Mouse (Mus musculus) bone marrow macrophage, adult 2 months (primary cell): ENCODE results near the gene Supt6. TPM values are rescaled to one million over a fixed set of nuclear protein-coding genes. Genes with fewer than 3 reads are reported as not detected.
A peak's percentile ranks its signal among the peaks of the same experiment; 100 is the strongest.

Experiments used
- H3K27ac ChIP-seq: 2 replicates; pipeline ENCODE4 v1.5.1; 2012; ENCODE audit warnings: low read depth, low read length; ENCODE audit not compliant: insufficient read depth
- H3K4me1 ChIP-seq: 2 replicates; pipeline ENCODE4 v1.6.1; 2012; ENCODE audit warnings: low read length; ENCODE audit not compliant: control insufficient read depth, insufficient read depth
- H3K4me3 ChIP-seq: 2 replicates; pipeline ENCODE4 v1.5.1; 2012; ENCODE audit warnings: mild to moderate bottlenecking, low read length, moderate library complexity; ENCODE audit not compliant: insufficient read depth
- CTCF ChIP-seq: IDR thresholded peaks from 2 replicates; pipeline ENCODE4 v1.5.1; 2012; ENCODE audit warnings: low read depth, mild to moderate bottlenecking, low read length, moderate library complexity
- POLR2A ChIP-seq: IDR thresholded peaks from 2 replicates; pipeline ENCODE4 v1.6.1; 2012; ENCODE audit warnings: mild to moderate bottlenecking, low read depth, low read length, borderline replicate concordance
- polyA plus RNA-seq: library from polyadenylated mRNA; stranded (reverse); fragments of >200 nt; gene quantifications from 2 replicates; pipeline ENCODE4 v1.2.4, GENCODE M21; 2012; ENCODE audit not compliant: missing spikeins, insufficient read depth, insufficient read length

Gene Supt6
- polyA plus RNA-seq, 1 experiment = 39.1 TPM

DNA sequence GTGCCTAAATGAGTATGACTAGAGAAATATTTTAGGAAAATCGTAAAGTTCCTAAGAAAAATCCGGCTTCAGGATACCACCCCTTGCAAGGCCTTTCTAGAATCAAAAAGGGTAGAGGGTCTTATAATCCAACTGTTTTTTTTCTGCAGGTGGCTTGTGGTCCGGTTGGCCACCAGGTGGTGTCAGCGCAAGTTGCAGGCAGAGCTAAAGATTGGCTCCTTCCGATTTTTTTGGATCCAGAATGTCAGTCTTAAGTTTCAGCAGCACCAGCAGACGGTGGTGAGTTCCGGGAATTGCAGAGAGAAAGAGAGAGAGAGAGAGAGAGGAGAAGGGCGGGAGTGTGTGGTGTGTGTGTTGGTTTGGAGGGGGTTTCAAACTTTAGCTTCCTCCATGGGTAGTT lies 16.8 kb upstream of the Supt6 start:
- peak overlapping the region; percentile 100 for H3K4me3 ChIP-seq
- H3K4me1 ChIP-seq = peaks cover 40% of the 10 kb centered on the region
- peak overlapping the region; percentile 100 for H3K27ac ChIP-seq
- TF ChIP-seq CTCF (peak; percentile 86), POLR2A (no peak)

DNA sequence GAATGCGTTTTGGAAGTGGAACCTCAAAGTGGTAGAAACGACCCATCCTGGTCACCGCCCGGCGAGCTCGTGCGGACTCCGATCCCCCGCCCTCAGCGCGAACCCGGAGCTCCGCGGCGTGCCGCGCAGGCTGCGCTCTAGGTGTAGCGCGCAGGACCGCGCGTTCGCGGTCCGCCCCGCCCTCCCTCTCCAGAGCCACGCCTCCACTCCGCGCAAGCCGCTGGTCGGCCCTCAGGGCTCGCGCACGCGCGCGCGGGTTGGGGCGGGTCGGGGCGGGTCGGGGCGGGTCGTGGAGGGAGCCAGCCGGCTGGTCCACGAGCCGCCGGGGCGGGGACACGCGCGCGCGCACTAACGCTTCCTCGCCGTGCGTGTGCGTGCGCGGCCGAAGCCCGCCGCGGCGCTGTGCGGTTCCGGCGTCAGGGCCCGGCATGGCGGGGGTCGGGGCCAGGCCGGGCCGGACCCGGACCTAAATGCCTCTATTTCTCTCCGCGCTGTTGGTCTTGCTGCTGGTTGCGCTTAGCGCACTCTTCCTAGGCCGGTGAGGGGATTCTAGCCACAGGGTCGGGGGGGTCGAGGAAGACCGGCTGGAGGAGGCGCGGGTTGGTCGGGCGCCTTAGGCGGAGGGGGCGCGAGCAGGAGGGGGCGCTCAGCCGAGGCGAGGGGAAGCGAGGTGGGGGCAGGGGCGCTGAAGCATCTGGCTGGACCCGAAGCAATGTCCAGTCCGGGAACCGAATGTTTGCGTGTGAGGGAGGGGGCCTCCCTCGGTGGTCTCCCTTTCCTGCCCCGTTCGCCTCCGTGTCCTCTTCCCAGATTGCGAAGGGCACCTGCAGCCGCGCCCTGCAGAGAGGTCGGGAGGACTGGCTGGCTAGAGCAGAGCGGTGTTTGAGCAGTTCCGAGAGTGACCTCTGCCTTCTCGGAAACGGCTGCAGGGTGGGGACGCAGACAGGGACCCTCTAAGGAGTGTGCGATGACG lies 15.9 kb upstream of the Supt6 start, which contains the start of gene 2610507B11Rik:
2610507B11Rik (plus strand) TSS at position 373 of the 973 bp plus-strand sequence.
- H3K4me1 ChIP-seq = peaks cover 33% of the 10 kb centered on the region
- H3K4me3 ChIP-seq = peak within 1 kb of the TSS; percentile 100
- peak within 1 kb of the TSS; percentile 100 for H3K27ac ChIP-seq
- TF ChIP-seq POLR2A = no peak
- TF ChIP-seq CTCF = no peak

DNA sequence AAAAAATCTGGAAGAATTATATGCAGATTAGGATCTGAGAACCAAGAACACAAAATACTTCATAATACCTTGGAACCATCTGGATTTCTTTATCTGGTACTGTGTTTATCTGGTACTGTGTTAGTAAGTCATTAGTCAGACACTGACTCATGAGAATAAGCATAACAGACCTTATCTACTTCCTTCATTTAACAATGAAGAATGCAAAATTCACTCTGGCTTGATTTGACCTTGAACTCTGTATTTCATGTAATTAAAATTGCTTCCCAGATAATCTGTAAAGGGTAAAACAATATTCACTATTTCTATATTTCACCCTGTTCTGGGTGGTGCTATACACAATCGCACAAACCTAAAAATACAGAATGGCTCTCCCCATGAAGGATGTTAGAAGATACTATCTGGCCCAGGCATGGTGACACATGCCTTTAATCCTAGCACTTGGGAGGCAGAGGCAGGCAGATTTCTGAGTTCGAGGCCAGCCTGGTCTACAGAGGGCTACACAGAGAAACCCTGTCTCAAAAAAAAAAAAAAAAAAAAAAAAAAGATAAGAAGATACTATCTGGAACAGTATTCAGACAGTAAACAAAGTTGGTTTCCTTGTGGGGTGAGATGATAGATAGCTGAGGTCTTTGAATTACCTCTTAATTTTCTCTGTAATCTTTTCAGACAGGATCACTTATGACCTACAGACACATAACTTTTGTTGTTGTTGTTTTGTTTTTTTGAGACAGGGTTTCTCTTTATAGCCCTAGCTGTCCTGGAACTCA lies 14.9 kb upstream of the Supt6 start:
- peak overlapping the region; percentile 27; the same call in 1 of the 2 replicates for H3K27ac ChIP-seq
- peak overlapping the region; percentile 48 for H3K4me3 ChIP-seq
- TF ChIP-seq POLR2A (no peak), CTCF (no peak)
- H3K4me1 ChIP-seq = peaks cover 26% of the 10 kb centered on the region

- Histone ChIP-seq H3K4me1 (peaks cover 6% of the 10 kb centered on the region), H3K4me3 (no peak overlapping the region), H3K27ac (no peak overlapping the region)
- TF ChIP-seq CTCF (no peak), POLR2A (no peak)
Measured at GRCm38 (mm10) chr11:78256618-78257017, 10.8 kb upstream of the Supt6 start.

GRCm38 (mm10) chr11:78247727-78248140 lies 1.9 kb upstream of the Supt6 start:
- Histone ChIP-seq H3K27ac (no peak overlapping the region), H3K4me1 (peaks cover 21% of the 10 kb centered on the region), H3K4me3 (no peak overlapping the region)
- no peak for TF ChIP-seq CTCF
- no peak for TF ChIP-seq POLR2A

- TF ChIP-seq CTCF (no peak), POLR2A (no peak)
- Histone ChIP-seq H3K27ac (no peak overlapping the region), H3K4me3 (peak overlapping the region; percentile 22; the same call in 1 of the 2 replicates), H3K4me1 (peaks cover 25% of the 10 kb centered on the region)
Measured at GRCm38 (mm10) chr11:78247012-78247348, 1.2 kb upstream of the Supt6 start.

DNA sequence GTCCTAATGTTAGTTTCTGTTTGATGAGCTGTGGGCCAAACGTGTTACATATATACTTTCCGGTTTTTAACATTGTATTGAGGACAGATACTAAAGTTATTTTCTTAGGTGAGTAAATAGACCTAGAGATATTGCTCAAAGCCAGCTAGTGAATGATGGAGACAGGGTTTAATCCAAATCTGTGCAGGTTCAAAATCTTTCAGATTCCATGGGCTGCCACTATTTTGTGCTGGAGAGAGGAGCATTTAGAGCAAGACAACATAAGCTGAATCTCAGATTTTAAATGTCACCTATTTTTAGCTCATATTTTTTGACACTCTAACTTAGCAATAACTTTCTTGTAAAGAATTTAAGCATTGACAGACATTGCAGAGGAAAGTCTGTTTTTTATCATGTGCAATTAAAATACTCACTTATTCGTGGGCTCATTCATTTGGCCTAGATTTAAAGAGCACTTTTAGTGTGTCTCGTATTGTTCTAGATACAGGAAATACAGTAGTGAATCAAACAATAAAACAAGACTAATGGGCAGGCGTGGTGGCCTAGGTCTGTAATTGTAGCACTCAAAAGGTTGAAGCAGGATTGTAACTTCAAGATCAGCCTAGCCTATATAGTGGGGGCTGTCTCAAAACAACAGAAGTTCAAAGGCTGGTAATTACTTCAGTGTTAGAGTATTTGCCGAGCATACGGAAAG lies 678 bp upstream of the Supt6 start:
- H3K27ac ChIP-seq = no peak overlapping the region
- peak overlapping the region; percentile 92 for H3K4me3 ChIP-seq
- TF ChIP-seq CTCF (no peak), POLR2A (no peak)
- H3K4me1 ChIP-seq = peaks cover 25% of the 10 kb centered on the region

DNA sequence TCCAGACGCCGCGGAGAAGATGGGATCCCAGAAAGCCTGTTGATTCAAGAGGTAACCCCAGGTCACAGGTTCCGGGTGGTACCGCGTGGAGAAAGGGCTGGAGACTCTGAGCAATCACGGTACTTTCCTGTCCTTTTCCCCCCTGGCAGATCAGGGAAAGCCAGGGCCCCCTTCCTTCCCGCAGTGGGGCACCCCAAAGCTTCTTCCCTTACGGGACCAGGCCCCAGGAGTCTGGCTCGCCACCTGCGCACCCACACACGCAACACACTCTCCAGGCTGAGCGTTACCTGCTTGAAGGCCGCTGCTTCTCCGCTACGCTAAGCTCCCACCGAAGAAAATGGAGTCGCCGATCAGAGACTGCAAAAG lies 543 bp downstream of the Supt6 start:
- Histone ChIP-seq H3K27ac (peak overlapping the region; percentile 94), H3K4me3 (peak overlapping the region; percentile 92), H3K4me1 (peaks cover 25% of the 10 kb centered on the region)
- TF ChIP-seq CTCF (no peak), POLR2A (no peak)

GRCm38 (mm10) chr11:78240193-78240857 lies 5.5 kb downstream of the Supt6 start:
- TF ChIP-seq POLR2A = no peak
- TF ChIP-seq CTCF = no peak
- Histone ChIP-seq H3K27ac (no peak overlapping the region), H3K4me1 (peaks cover 13% of the 10 kb centered on the region), H3K4me3 (no peak overlapping the region)
